Mouse (Mus musculus) left cerebral cortex, adult 8-10 months (tissue): ENCODE data around the gene Doc2g. TPM values are rescaled to one million over a fixed set of nuclear protein-coding genes. Genes with fewer than 3 reads are reported as not detected.
A peak's percentile ranks its signal among the peaks of the same experiment; 100 is the strongest.

Experiments used
- DNase-seq, 2 experiments: peaks; one replicate each; pipeline ENCODE4 v3.0.0; 2022; ENCODE audit warnings: low spot score in 2 of 2
- total RNA-seq, 4 experiments: library from RNA; stranded (reverse); gene quantifications; 2 replicates each; pipeline ENCODE4 v1.2.4; 2022

Gene Doc2g
- total RNA-seq, 4 experiments from 2014 or later: 3.9 to 11.7 (median 4.1) TPM

DNA sequence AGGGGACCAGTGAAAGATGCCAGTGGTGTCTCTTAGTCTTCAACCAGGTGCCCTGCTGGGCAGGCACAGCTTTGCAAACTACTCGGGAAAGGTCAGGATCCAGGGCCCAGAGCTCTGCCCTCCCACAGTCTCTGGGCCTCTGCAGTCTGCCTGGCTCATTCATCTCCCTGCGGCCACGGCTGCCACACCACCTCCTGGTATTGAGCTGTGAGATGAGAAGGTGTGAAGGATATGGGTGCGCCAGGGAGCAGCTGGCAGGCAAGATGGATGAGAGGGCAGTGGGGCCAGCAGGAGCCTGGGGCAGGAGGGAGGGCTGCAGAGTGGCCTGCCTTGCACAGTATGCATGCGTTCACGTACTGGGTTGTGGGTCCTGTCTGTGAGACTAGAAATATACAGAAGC lies 12.3 kb upstream of the Doc2g start:
- DNase-seq: no peak

DNA sequence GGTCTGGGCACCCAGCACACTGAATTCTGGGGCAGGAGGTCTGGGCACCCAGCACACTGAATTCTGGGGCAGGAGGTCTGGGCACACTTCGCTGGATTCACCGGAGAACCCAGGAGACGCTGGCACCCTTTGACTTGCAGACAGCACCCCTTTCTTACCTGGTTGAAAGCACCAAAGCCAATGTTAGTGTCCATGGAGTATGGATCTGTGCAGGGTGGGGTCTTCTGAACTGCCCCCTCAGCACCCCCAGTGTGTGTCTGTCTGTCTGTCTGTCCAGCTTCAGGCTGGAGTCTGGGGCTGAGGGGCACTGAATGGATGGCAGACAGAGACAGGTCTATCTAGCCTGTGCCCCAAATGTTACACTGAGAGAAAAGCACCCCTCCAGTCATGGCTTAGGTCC lies 11.6 kb upstream of the Doc2g start:
- DNase-seq: no peak

DNA sequence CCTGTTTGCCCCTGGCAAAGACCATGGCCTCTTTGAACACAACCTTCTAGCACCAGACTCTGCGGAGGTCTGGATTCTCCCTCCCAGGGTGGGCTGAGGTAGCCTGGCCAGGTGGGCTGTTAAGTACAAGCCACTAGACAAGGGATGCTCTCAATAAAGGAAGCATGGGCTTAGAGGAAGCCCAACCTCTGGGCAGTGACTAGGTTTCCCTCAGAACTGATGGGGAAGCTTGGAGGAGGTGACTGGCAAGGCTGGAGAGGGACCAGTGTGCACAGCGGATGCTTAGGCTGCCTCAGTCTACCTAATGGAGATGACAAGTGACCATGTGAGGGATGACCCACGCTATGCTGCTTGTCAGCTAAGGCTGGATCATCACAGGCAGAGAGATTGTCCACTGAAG lies 11.1 kb upstream of the Doc2g start:
- DNase-seq: no peak

DNA sequence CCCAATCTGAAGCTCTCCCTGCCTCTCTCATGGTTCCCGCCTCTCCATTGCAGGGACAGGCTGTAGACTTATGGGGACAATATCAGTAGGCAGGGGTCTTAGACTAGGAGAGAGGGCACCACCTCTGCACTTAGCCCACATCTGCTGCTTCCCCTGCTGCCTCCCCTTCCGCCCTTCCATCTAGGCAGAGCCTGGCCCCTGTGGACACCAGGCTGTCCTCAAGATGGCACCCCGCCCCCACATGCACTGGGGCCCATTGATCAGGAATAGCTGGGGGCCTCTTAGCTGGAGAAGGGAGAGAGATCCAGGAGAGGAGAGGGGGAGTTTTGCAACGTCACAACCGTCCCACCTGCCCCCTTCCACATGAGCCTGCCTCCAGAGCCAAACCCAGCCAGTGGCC lies 10.7 kb upstream of the Doc2g start, which contains the start of gene Tbx10:
Tbx10 (plus strand) TSS at position 337 of the 400 bp plus-strand sequence.
- DNase-seq: no peak

DNA sequence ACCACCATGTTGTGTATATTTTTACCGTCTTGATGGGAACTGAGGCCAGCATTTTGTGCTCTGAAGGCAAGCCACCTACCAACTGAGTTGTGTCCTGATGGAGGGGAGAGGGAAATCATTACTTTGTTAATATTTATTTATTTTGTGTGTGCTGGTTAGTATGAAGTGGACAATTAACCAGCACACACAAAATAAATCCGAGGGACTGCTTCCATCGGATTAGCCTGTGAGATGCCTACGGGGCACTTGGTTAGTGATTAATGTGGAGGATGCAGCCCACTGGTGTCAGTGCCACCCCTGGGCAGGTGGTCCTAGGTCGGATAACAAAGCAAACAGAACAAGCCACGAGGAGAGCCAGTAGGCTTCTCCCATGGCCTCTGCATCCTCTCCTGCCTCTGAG lies 8.2 kb upstream of the Doc2g start:
- no peak for DNase-seq

DNA sequence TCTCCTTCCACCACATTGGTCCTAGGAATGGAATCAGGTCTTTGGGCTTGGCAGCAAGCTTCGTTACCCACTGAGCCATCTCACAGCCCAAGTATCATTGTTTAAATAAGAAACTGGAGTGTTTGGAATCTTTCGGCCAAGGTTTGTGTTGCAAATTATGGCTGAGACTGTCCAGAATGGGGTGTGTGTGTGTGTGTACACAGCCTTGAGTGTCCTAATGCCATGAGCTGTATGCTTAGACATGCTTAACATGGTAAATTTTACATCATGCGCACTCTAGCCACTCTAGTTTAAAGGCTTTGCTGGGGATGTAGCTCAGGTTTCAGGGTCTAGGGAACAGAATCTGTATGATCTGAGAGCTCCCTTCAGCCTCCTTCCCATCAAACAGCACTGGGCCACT lies 7.6 kb upstream of the Doc2g start:
- DNase-seq: no peak

DNA sequence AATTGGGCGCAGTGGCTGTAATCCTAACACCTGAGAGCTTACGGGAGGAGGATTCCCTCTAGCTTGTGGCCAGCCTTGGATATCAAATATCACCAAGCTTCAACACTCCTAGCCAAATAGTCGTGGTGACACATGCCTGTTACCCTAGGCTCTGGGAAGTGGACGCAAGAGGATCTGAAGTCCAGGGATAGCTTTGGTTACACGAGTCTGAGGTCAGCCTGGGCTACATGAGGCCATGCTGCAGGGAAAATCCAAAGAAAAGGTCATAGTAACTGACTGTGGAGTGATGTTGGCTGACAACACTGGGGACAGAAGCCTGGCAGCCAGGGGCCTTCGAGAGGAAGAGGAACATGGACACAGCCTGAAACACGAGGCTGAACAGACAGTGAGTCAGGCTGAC lies 7.0 kb upstream of the Doc2g start:
- DNase-seq: no peak

DNA sequence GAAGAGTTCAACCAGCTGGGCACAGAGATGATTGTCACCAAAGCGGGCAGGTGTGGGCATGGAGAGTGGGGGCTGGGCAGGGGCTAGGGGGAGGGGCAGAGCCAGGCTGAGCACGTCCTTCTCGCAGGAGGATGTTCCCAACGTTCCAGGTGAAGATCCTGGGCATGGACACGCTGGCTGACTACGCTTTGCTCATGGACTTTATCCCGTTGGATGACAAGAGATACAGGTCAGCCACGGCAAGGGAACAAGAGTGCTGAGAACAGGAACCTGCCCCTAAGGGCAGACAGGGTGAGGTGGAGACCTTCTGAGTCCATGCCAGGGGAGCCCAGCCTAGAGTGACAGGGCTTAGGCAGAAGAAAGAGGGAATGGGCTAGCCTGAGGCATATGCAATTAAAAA lies 6.4 kb upstream of the Doc2g start:
- DNase-seq: no peak

DNA sequence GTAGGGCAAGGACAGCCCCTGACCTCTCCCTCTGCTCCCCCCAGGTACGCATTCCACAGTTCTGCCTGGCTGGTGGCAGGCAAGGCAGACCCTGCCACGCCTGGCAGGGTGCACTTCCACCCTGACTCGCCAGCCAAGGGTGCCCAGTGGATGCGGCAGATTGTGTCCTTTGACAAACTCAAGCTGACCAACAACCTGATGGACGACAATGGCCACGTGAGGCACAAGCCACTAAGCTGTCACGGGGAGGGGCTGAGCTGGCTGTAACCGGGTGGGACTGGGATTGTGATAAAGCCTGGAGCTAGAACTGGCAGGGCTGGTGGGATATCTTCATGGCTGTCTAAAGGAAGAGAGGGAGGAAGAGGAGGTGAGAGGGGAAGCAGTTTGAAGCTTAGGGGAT lies 5.9 kb upstream of the Doc2g start:
- no peak for DNase-seq

DNA sequence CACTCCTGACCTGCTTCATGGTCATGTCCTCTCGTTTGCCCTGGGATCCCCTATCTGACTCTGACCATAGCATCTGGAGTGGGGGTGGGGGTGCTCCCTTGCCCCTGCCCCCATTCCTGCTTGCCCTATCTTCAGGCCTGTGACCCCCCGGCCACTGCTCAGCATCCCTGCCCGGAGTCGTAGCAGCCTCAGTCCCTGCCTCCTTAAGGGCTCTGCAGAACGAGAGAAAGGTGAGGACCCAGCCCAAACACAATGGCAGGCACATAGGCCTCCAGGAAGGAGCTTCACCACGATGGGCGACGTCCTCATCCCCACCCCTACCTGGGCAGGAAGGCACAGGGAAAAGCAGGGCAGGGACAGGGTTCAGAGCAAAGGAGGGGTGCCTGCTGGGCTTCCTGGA lies 4.8 kb upstream of the Doc2g start:
- no peak for DNase-seq

DNA sequence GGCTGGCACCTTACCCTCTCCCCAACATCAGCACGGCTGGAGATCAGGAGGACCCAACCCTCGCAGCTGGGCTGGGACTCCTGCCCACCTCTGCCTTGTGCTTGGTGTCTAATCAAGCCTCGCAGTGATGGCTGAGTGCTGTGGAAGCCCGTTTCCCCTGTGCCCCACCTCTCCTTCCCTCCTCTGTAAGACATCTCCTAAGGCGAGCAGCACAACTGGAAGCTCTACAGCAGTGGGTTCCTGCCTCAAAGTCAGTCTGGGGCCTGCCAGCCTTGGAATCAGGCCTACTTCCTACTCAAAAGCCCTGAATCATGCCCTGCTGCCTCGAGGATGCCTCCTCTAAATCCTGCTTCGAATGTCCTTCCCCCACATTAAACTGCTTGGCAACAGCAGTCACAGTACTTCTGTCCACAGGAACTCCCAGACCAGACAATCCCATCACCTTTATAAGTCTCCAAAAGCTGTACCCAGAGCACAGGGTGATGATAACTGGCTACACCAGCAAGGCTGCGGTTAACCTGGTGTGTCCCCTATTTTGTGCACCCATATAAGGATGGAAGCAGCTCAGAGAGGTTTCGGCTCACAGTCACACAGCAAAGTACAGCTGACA lies 3.9 kb upstream of the Doc2g start:
- DNase-seq: no peak

DNA sequence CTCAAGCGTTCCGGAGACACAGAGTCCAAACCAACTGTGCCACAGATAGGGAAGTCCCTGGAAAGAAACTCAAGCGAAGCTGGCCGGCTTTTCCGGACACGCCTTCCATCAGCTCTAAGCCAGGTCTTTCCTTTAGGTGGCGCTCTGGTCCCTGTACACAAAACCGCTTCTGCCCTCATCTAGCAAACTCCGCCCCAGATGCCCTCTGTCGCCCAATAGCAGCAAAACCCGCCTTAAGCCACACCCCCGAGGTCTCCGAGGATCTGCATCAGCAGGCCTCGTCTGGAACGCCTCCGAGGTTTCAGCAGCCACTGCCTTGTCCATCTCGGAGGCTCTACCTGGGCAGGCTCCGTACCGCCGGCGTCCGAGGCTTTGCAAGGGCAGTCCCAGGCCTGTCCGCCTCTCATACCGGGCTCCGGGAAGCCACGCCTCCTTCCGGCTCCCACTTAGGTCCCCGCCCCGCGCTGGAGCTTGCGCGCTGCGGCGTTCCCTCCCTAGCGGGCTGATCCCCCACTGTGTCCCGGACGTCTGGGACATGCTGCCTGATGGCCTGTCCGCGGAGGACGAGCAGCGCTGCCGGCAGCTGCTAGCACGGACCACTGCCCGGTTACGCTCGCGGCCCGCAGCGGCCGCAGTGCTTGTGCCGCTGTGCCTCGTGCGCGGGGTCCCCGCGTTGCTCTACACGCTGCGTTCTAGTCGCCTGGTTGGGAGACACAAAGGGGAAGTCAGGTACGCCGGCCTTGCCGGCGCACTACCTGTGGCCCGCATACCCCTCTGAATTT lies 2.8 kb upstream of the Doc2g start, which contains the start of the genes Nudt8 and Gm49405:
Nudt8 (plus strand) TSS at position 462 of the 782 bp plus-strand sequence.
Gm49405 (plus strand) TSS at position 508 of the 782 bp plus-strand sequence.
- peak; percentile 93 to 95 for DNase-seq

DNA sequence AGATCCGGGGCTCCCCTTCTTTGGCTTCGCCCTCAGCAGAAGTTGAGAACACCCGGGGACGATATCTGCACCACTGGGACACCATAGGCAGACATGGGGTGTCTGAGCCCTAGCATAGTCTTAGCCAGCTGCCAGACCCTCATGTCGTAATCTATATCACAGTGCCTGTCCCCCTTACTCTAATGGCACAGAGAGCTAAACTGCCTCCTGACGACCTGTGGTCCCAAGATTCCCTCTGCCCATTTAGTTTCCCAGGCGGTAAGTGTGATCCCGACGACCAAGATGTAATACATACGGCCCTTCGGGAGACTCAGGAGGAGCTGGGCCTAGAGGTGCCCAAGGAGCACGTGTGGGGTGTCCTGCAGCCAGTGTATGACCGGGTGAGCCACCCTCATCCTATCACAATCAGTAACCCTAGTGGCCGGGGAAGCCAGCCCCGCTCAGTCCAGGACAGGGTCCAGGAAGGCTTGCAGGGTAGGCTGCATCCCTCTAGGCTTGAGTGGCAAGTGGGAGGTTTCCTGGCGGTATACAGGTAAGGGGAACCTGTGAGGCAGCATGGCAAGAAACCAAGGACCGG lies 2.1 kb upstream of the Doc2g start:
- DNase-seq: no peak

DNA sequence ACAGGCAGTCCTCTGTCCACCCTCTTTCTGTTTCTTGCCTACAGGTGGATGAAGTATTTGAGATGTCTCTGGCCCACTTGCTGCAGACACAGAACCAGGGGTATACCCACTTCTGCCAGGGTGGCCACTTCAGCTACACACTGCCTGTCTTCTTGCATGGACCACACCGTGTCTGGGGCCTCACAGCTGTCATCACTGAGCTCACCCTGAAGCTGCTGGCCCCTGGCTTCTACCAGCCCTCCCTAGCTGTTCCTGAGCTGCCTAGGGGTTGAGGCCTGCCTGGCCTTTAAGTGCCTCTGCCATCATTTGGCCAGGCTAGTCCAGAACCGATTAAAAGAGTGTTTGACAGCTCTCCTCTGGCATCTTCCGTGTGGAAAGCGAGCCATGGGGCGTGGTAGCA lies 1.4 kb upstream of the Doc2g start:
- no peak for DNase-seq

DNA sequence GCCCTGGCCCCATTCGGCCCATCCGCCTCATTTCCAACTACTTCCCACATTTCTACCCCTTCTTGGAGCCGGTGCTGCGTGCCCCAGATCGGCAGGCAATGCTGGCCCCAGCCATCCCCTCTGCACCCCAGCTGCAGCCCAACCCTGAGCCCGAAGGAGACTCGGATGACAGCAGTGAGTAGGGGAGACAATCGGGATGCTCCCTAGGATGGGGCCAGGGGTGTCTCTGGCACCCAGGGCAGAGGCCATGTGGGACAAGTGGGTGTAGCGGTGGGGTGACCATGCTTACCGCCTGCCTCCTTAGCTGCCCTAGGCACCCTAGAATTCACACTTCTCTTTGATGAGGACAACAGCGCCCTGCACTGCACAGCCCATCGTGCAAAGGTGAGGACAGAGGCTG lies 528 bp downstream of the Doc2g start:
- DNase-seq: no peak

DNA sequence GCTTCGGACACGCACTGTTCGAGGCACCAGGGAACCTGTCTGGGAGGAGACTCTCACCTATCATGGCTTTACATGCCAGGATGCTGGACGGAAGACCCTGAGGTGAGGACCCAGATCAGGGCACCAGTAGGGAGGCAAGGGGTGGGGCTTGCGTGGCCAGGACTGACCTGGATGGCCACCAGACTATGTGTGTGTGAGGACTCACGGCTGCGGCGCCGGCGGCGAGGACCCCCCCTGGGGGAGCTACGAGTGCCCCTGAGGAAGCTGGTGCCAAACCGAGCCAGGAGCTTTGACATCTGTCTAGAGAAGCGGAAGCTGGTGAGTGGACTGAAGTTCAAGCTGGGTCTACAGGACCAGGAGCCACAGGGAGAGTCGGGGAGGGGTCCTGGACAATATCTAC lies 1.2 kb downstream of the Doc2g start:
- DNase-seq: no peak

DNA sequence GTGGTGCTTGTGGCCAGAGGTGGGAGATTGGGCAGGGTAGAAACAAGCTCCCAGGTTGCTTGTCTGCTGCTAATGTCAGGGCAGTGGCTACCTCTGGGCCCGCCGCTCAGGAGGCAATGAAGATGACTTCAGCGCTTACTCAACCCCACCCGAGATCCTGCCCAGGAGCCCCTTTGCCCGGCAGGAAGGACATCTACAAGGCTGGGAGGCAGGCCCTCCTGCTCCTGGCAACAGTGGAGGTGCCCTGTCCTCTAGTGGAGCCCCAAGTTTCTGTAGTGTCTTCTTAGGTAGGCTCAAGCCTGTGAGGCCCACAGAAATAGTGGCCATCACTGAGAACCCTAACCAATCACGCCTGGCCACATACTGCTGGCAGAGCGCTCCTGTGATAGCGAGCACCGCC lies 2.0 kb downstream of the Doc2g start:
- DNase-seq: no peak

DNA sequence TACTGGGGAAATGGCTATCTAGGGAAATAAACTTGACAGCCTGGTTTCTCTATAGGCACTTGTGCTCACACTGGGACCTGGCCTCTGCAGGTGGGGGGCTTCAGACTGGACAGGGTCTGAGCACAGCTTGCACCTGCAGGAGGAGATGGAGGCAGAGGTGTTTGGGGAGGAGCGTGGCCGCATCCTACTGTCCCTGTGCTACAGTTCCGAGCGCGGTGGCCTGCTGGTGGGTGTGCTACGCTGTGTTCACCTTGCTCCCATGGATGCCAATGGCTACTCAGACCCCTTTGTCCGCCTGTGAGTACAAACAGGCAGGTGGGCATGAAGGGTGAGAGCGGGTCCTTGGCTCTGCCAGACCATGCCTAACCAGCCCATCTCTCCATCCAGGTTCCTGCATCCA lies 2.9 kb downstream of the Doc2g start:
- no peak for DNase-seq

DNA sequence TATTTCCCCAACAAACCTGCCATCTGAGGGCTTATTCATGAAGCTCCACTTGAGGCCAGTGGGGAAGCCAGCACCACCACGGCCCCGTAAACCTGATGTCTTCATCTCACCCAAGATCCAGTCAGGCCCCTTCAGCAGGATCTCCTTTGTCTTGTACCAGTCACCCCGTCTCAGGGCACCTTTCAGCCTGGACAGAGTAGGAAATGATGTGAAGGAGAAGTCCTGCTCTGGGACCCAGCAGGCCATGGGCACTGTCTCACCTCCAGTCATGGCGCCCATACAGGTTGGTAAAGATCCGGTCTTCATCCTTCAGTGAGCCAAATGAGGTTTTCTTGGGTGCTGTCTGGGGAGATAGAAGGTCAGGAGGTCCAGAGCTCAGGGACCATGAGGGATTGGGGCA lies 8.0 kb downstream of the Doc2g start:
- no peak for DNase-seq

DNA sequence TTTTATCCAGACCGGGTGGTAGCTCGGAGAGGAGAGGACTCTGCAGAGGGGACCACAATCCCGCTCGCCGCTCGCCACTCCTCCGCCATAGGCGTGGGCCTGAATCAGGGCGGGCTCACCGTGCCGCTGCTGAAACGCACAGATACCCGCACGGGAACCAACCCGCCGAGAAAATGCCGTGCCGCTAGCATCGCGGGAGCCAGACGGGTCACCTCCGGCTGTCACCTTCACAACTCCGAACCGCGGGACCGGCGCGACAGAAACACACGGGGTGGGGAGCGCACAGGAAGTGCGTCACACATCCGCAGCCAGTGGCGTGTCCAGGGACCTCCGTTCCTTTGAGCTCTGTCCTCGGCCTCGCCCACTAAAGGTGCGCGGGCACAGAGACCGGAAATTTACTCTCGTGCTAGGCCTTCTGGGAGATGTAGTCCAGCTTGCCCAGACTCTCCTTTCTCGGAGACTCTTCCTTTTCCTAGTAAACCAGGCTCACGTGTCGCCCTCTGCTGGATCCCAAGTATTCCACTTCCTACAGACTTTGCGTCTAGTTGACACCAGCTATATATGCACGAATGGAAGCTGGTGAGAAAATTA lies 9.4 kb downstream of the Doc2g start, which contains the start of gene Ndufv1:
Ndufv1 (minus strand) TSS at position 375 of the 591 bp plus-strand sequence.
- DNase-seq: peak; percentile 93 to 99

DNA sequence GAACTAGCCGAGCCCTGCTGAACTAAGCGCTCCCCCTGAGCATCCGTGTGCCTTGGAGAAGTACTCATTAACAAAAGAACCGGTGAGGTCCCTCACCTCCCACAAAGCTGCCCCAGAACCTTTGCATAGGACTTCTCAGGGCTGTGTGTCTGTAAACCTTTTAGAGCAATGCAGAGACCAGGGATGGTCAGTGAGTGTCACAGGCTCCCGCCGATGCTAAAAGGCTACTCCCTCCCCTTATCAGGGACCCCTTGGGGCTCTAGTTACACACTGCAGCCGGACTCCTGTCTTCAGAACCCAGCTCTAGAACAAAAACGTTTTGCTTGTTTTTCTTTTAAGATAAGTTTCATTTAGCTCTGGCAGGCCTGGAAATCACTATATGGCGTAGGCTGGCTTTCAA lies 10.0 kb downstream of the Doc2g start:
- no peak for DNase-seq

DNA sequence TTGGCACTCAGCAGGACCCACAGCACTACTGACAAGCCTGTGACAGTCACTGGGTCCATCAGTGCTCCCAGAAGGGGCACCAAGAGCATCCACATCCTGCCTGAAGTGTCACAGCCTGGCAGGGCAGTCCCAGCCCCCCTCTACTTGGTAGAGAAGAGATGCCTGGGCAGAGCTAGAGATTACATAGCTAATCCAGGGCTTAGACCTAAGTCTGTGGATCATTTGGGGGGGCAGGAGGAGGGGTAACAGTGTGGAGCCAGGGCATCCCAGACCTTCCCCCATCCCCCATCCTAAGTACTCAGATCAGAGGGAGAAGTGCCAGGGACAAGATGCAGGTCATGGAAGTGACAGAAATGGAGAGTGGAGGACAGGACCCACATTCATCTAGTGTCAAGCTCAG lies 11.7 kb downstream of the Doc2g start:
- no peak for DNase-seq
